Mouse (Mus musculus): ENCODE measurements around the gene Kcne1l. TPM values are rescaled to one million over a fixed set of nuclear protein-coding genes. Genes with fewer than 3 reads are reported as not detected.

The Kcne1l gene
- polyA plus RNA-seq, 1 experiment from 2014 or later: 29.5 TPM

- Histone ChIP-seq H3K4me3 (no peak overlapping the region), H3K4me1 (no peaks in the 10 kb centered on the region), H3K4me2 (replicated peaks) (no peak overlapping the region), H3K36me3 (no peaks in the 10 kb centered on the region), H3K9me3 (no peaks in the 10 kb centered on the region), H3K27me3 (no peaks in the 10 kb centered on the region), H3K27ac (replicated peaks) (no peak overlapping the region), H3K9ac (replicated peaks) (no peak overlapping the region)
- ATAC-seq (replicated peaks): no peak
- WGBS: 76% methylated on average over 3 of the region's 3 CpGs
Observed at GRCm38 (mm10) chrX:142276573-142276972, 29.5 kb downstream of the Kcne1l start.

GRCm38 (mm10) chrX:142276031-142276430 lies 30.1 kb downstream of the Kcne1l start:
- Histone ChIP-seq H3K9ac (replicated peaks) (no peak overlapping the region), H3K4me3 (no peak overlapping the region), H3K4me1 (no peaks in the 10 kb centered on the region), H3K9me3 (no peaks in the 10 kb centered on the region), H3K27ac (replicated peaks) (no peak overlapping the region), H3K36me3 (no peaks in the 10 kb centered on the region), H3K27me3 (no peaks in the 10 kb centered on the region), H3K4me2 (replicated peaks) (no peak overlapping the region)
- WGBS: 76% methylated on average over 3 of the region's 3 CpGs
- ATAC-seq (replicated peaks): no peak

Other genes starting within 250 kb of the Kcne1l start
- gene Gucy2f, start 109.4 kb downstream of the Kcne1l start, polyA plus RNA-seq (2015; fragmentation: Nextera tagmentation; extraction: Ambion mirVana): 0.03 and 0.08 TPM in 2 replicates
- gene Nxt2, start 79.5 kb downstream of the Kcne1l start, polyA plus RNA-seq (2015; fragmentation: Nextera tagmentation; extraction: Ambion mirVana): 22.5 and 24.4 TPM in 2 replicates
- 11.3 and 11.9 TPM in 2 replicates for gene Acsl4, start 84.2 kb upstream of the Kcne1l start, polyA plus RNA-seq (2015; fragmentation: Nextera tagmentation; extraction: Ambion mirVana)